8 mouse cellular contexts compared by ENCODE assay signal in the genomic region with DNA sequence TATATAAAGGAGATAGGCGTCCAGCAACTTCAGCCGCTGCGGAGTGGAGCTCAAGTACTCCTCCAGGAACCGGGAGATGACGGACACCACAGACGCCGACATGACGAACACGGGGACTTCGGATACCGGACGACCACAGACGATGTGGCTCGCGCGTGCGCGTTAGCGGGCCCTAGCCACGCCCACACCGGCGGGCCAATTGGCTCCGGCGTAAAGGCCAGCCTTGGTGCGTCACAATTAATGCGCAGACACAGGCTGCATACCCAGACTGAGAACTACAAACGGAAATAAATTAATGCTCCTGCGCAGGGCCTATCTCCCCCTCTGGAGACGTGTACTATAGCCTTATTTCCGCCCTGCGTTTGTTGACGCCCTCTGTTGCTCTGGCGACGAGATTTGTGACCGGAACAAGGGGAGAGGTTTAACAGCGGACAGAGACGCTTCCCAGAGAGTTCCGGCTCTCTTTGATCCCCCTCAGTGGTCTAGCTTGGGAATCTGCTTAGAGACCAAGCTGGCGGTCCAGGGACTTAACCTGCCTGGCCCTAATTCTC. TPM values are rescaled to one million over a fixed set of nuclear protein-coding genes. Genes with fewer than 3 reads are reported as not detected.
A peak's percentile ranks its signal among the peaks of the same experiment; 100 is the strongest.
DNase-seq lines count a peak whose midpoint lies in the region; ATAC-seq lines count a peak whose summit lies in the region.

A gene (minus strand): TSS at position 364 of the 551 bp plus-strand sequence.
A gene (plus strand): TSS at position 448 of the 551 bp plus-strand sequence.

- no peaks in the 10 kb centered on the region for H3K9me3 ChIP-seq in heart, embryonic 13.5 days
- no peaks in the 10 kb centered on the region for H3K9me3 ChIP-seq in liver, embryonic 12.5 days (replicated peaks)
- no peaks in the 10 kb centered on the region for H3K9me3 ChIP-seq in stomach, embryonic 15.5 days

- peak; percentile 98 for DNase-seq in CD4-positive, CD25-positive, alpha-beta regulatory T cell, adult 2 months (ENCODE audit: low read depth, low spot score)
- peak; percentile 84 for DNase-seq in fat pad, adult 2 months (ENCODE audit: extremely low read depth, low read depth, low spot score)
- DNase-seq in kidney, postnatal 10 days, result peak; percentile 99
- DNase-seq in natural killer cell, adult 2 months (ENCODE audit: low spot score in 2 of 2), result peak; percentile 98 to 99

- H3K4me1 ChIP-seq in brown adipose tissue, adult 24 weeks (ENCODE audit: control insufficient read depth, insufficient read depth, insufficient read length, low read length), result peaks cover 4% of the 10 kb centered on the region; the same call in 1 of the 2 replicates
- peaks cover 54% of the 10 kb centered on the region for H3K4me1 ChIP-seq in heart, embryonic 13.5 days
- peaks cover 59% of the 10 kb centered on the region for H3K4me1 ChIP-seq in liver, embryonic 12.5 days
- H3K4me1 ChIP-seq in stomach, embryonic 15.5 days, result peaks cover 26% of the 10 kb centered on the region; the same call in 1 of the 2 replicates

- peak; percentile 96 for ATAC-seq in heart, embryonic 13.5 days (ENCODE audit: extremely low read depth, insufficient number of reproducible peaks, low FRiP score, low TSS enrichment)
- ATAC-seq in liver, embryonic 12.5 days, result peak; percentile 99
- ATAC-seq in stomach, embryonic 15.5 days (ENCODE audit: insufficient read depth, low FRiP score, low read depth), result peak; percentile 99

- peak within 1 kb of the TSS; percentile 72 for H3K4me3 ChIP-seq in brown adipose tissue, adult 24 weeks (ENCODE audit: insufficient read depth, low read depth, low read length)
- peak within 1 kb of the TSS; percentile 85 for H3K4me3 ChIP-seq in heart, embryonic 13.5 days
- H3K4me3 ChIP-seq in liver, embryonic 12.5 days, result peak within 1 kb of the TSS; percentile 88
- peak within 1 kb of the TSS; percentile 58 for H3K4me3 ChIP-seq in stomach, embryonic 15.5 days (replicated peaks)

- WGBS in heart, embryonic 13.5 days, result under 1% methylated on average over 39 of the region's 39 CpGs
- WGBS in liver, embryonic 12.5 days (ENCODE audit: insufficient replicate concordance), result under 1% methylated on average over 39 of the region's 39 CpGs
- under 1% methylated on average over 39 of the region's 39 CpGs for WGBS in stomach, embryonic 15.5 days

- H3K27me3 ChIP-seq in heart, embryonic 13.5 days (replicated peaks), result no peaks in the 10 kb centered on the region
- H3K27me3 ChIP-seq in liver, embryonic 12.5 days (replicated peaks), result 0 out of 2 replicates have a peak, but pooled peaks cover 3% of the 10 kb centered on the region
- H3K27me3 ChIP-seq in stomach, embryonic 15.5 days (replicated peaks), result no peaks in the 10 kb centered on the region

- H3K27ac ChIP-seq in brown adipose tissue, adult 24 weeks (replicated peaks; ENCODE audit: low read depth, low read length), result peak within 1 kb of the TSS; percentile 89
- peak within 1 kb of the TSS; percentile 92 for H3K27ac ChIP-seq in heart, embryonic 13.5 days (replicated peaks)
- peak within 1 kb of the TSS; percentile 95 for H3K27ac ChIP-seq in liver, embryonic 12.5 days
- H3K27ac ChIP-seq in stomach, embryonic 15.5 days, result peak within 1 kb of the TSS; percentile 84

- peaks cover 17% of the 10 kb centered on the region for H3K36me3 ChIP-seq in heart, embryonic 13.5 days
- peaks cover 13% of the 10 kb centered on the region for H3K36me3 ChIP-seq in liver, embryonic 12.5 days
- no peaks in the 10 kb centered on the region for H3K36me3 ChIP-seq in stomach, embryonic 15.5 days

- H3K9ac ChIP-seq in heart, embryonic 13.5 days, result peak within 1 kb of the TSS; percentile 91
- H3K9ac ChIP-seq in liver, embryonic 12.5 days, result peak within 1 kb of the TSS; percentile 84
- H3K9ac ChIP-seq in stomach, embryonic 15.5 days, result peak within 1 kb of the TSS; percentile 43

- peak within 1 kb of the TSS; percentile 79 for H3K4me2 ChIP-seq in heart, embryonic 13.5 days
- peak within 1 kb of the TSS; percentile 88 for H3K4me2 ChIP-seq in liver, embryonic 12.5 days
- peak within 1 kb of the TSS; percentile 66 for H3K4me2 ChIP-seq in stomach, embryonic 15.5 days

RNA-seq across cellular contexts. Expression of the first gene that starts in this region (rescaled TPM):
- polyA plus RNA-seq in brown adipose tissue, adult 24 weeks (2012; ENCODE audit: insufficient read depth, insufficient read length, missing spikeins), result 117 and 150 TPM in 2 replicates
- 391 and 412 TPM in 2 replicates for polyA plus RNA-seq in heart, embryonic 13.5 days (2015; fragmentation: Nextera tagmentation; extraction: Ambion mirVana)
- polyA plus RNA-seq in liver, embryonic 12.5 days (2016; fragmentation: Nextera tagmentation; extraction: Ambion mirVana), result 234 and 237 TPM in 2 replicates
- 436 and 440 TPM in 2 replicates for polyA plus RNA-seq in stomach, embryonic 15.5 days (2015; fragmentation: Nextera tagmentation; extraction: Ambion mirVana)

RNA-seq across cellular contexts. Expression of the second gene that starts in this region (rescaled TPM):
- polyA plus RNA-seq in brown adipose tissue, adult 24 weeks (2012; ENCODE audit: insufficient read depth, insufficient read length, missing spikeins), result 68.5 and 80.5 TPM in 2 replicates
- 85.8 and 87.0 TPM in 2 replicates for polyA plus RNA-seq in heart, embryonic 13.5 days (2015; fragmentation: Nextera tagmentation; extraction: Ambion mirVana)
- 18.8 and 22.0 TPM in 2 replicates for polyA plus RNA-seq in liver, embryonic 12.5 days (2016; fragmentation: Nextera tagmentation; extraction: Ambion mirVana)
- polyA plus RNA-seq in stomach, embryonic 15.5 days (2015; fragmentation: Nextera tagmentation; extraction: Ambion mirVana), result 43.1 and 44.1 TPM in 2 replicates

Comparison
In these comparisons a context has a peak if more than half of its experiments do, and no peak if none do; other contexts are left out.
1. Peak in every context shown above with its lines: DNase-seq, ATAC-seq, H3K4me3 ChIP-seq and H3K27ac ChIP-seq.